Mouse (Mus musculus) left cerebral cortex, postnatal 36 days (tissue): ENCODE measurements around the gene Gm10282. TPM values are rescaled to one million over a fixed set of nuclear protein-coding genes. Genes with fewer than 3 reads are reported as not detected.
A peak's percentile ranks its signal among the peaks of the same experiment; 100 is the strongest.

ENCODE experiments used
- DNase-seq, 2 experiments: peaks; one replicate each; pipeline ENCODE4 v3.0.0; 2021 to 2022; ENCODE audit warnings: low spot score in 2 of 2, mixed read lengths in 1 of 2
- intact Hi-C: fragments of 180-260 bp; cut with DNase I; formaldehyde crosslinking; loops from one replicate; pipeline ENCODE4 v1.15.1; 2025
- total RNA-seq, 2 experiments: library from RNA; stranded (reverse); gene quantifications; 2 replicates each; pipeline ENCODE4 v1.2.3; 2021

Gene Gm10282
- total RNA-seq, 2 experiments from 2014 or later: 5.2 to 6.4 TPM

GRCm38 (mm10) chr8:72268356-72268755 is 36.7 kb downstream of the Gm10282 start:
- intact Hi-C loops: no loop called here
- peak in 1 of 2 experiments; percentile 27 for DNase-seq

GRCm38 (mm10) chr8:72267106-72267505 is 38.0 kb downstream of the Gm10282 start:
- intact Hi-C loops: no loop called here
- no peak for DNase-seq

- intact Hi-C loops: no loop called here
- no peak for DNase-seq
Measured at GRCm38 (mm10) chr8:72266671-72267070, 38.4 kb downstream of the Gm10282 start.

GRCm38 (mm10) chr8:72265342-72265741 is 39.7 kb downstream of the Gm10282 start:
- intact Hi-C loops: no loop called here
- no peak for DNase-seq

- intact Hi-C loops: no loop called here
- DNase-seq: no peak
Measured at GRCm38 (mm10) chr8:72263451-72263850, 41.6 kb downstream of the Gm10282 start.

GRCm38 (mm10) chr8:72262756-72263155 is 42.3 kb downstream of the Gm10282 start:
- DNase-seq: no peak
- intact Hi-C loops: no loop called here

GRCm38 (mm10) chr8:72261872-72262271 is 43.2 kb downstream of the Gm10282 start:
- intact Hi-C loops: loop anchor here (2.0 kb wide), 1 partner anchor 105 kb away; no protein-coding TSS in a partner anchor
- no peak for DNase-seq

GRCm38 (mm10) chr8:72261431-72261830 is 43.6 kb downstream of the Gm10282 start:
- no peak for DNase-seq
- intact Hi-C loops: loop anchor here (2.0 kb wide), 1 partner anchor 105 kb away; no protein-coding TSS in a partner anchor

- intact Hi-C loops: loop anchor here (2.0 kb wide), 1 partner anchor 106 kb away; no protein-coding TSS in a partner anchor
- no peak for DNase-seq
Measured at GRCm38 (mm10) chr8:72261019-72261418, 44.0 kb downstream of the Gm10282 start.

GRCm38 (mm10) chr8:72260585-72260984 is 44.5 kb downstream of the Gm10282 start:
- intact Hi-C loops: loop anchor here (2.0 kb wide), 1 partner anchor 106 kb away; no protein-coding TSS in a partner anchor
- DNase-seq: no peak

GRCm38 (mm10) chr8:72259862-72260261 is 45.2 kb downstream of the Gm10282 start:
- intact Hi-C loops: loop anchor here (2.0 kb wide), 1 partner anchor 107 kb away; no protein-coding TSS in a partner anchor
- DNase-seq: no peak

- intact Hi-C loops: no loop called here
- no peak for DNase-seq
Measured at GRCm38 (mm10) chr8:72257902-72258238, 47.2 kb downstream of the Gm10282 start.

GRCm38 (mm10) chr8:72257171-72257901 is 47.7 kb downstream of the Gm10282 start:
- intact Hi-C loops: no loop called here
- DNase-seq: no peak

Other genes starting within 250 kb of the Gm10282 start
- not detected for gene Olfr373, start 222.1 kb downstream of the Gm10282 start, total RNA-seq
- not detected for gene Olfr374, start 198.2 kb downstream of the Gm10282 start, total RNA-seq
- gene Tpm4, start 170.3 kb downstream of the Gm10282 start, total RNA-seq: 10 to 100 TPM; 24.4 to 28.2 TPM
- 10 to 100 TPM; 35.0 to 47.6 TPM for gene Rab8a, start 144.1 kb downstream of the Gm10282 start, total RNA-seq
- gene Hsh2d, start 115.6 kb downstream of the Gm10282 start, total RNA-seq: not detected
- gene Cib3, start 92.4 kb downstream of the Gm10282 start, total RNA-seq: not detected
- gene Gm11034, start 91.6 kb downstream of the Gm10282 start, total RNA-seq: not detected
- gene Fam32a, start 85.5 kb downstream of the Gm10282 start, total RNA-seq: 10 to 100 TPM; 57.2 to 59.3 TPM
- gene Ap1m1, start 65.2 kb downstream of the Gm10282 start, total RNA-seq: 10 to 100 TPM; 75.3 to 84.9 TPM
- gene Klf2, start 13.8 kb upstream of the Gm10282 start, total RNA-seq: 10 to 100 TPM; 13.5 to 22.2 TPM
- gene Eps15l1, start 116.2 kb upstream of the Gm10282 start, total RNA-seq: 10 to 100 TPM; 60.0 to 75.6 TPM
- under 1 TPM; 0.61 to 0.81 TPM for gene Calr3, start 138.6 kb upstream of the Gm10282 start, total RNA-seq
- gene 1700030K09Rik, start 138.6 kb upstream of the Gm10282 start, total RNA-seq: 10 to 100 TPM; 10.3 to 15.1 TPM
- gene Cherp, start 170.0 kb upstream of the Gm10282 start, total RNA-seq: 10 to 100 TPM; 59.7 to 76.4 TPM
- gene Slc35e1, start 187.4 kb upstream of the Gm10282 start, total RNA-seq: 10 to 100 TPM; 50.9 to 53.5 TPM
- gene Med26, start 243.0 kb upstream of the Gm10282 start, total RNA-seq: 10 to 100 TPM in 1 of 2 experiments, 1 to 10 TPM in 1; 9.6 to 10.7 TPM